Mouse (Mus musculus): ENCODE results near the gene Dcaf5.

- TF ChIP-seq POLR2A (IDR thresholded peaks at IDR 0.05; ENCODE audit: insufficient read depth, low read depth, low read length) (no peak), CTCF (IDR thresholded peaks at IDR 0.05; ENCODE audit: insufficient read depth, low read depth, low read length) (no peak)
Observed at GRCm38 (mm10) chr12:80471926-80472325, 35.5 kb upstream of the Dcaf5 start.

Data from olfactory bulb, adult 2 months (tissue).